Mouse (Mus musculus): ENCODE measurements around the gene Mxd1.

Gene Mxd1

GRCm38 (mm10) chr6:86646143-86646542 is 22.8 kb downstream of the Mxd1 start:
- no peak for DNase-seq (ENCODE audit: low spot score)

- no peak for DNase-seq (ENCODE audit: low spot score)
These were observed 23.4 kb downstream of the Mxd1 start for GRCm38 (mm10) chr6:86645551-86645950.

- DNase-seq (ENCODE audit: low spot score) = no peak
These were observed 24.1 kb downstream of the Mxd1 start for GRCm38 (mm10) chr6:86644775-86645400.

GRCm38 (mm10) chr6:86641716-86642115 is 27.2 kb downstream of the Mxd1 start:
- no peak for DNase-seq (ENCODE audit: low spot score)

GRCm38 (mm10) chr6:86640776-86641175 is 28.2 kb downstream of the Mxd1 start:
- DNase-seq (ENCODE audit: low spot score) = no peak

GRCm38 (mm10) chr6:86640161-86640560 is 28.8 kb downstream of the Mxd1 start:
- DNase-seq (ENCODE audit: low spot score) = no peak

- DNase-seq (ENCODE audit: low spot score) = no peak
These were observed 29.5 kb downstream of the Mxd1 start for GRCm38 (mm10) chr6:86639180-86640160.

- DNase-seq (ENCODE audit: low spot score) = peak; percentile 32
These were observed 30.5 kb downstream of the Mxd1 start for GRCm38 (mm10) chr6:86638434-86638833.

GRCm38 (mm10) chr6:86637860-86638259 is 31.1 kb downstream of the Mxd1 start:
- DNase-seq (ENCODE audit: low spot score) = no peak

GRCm38 (mm10) chr6:86637171-86637835 is 31.7 kb downstream of the Mxd1 start:
- no peak for DNase-seq (ENCODE audit: low spot score)

GRCm38 (mm10) chr6:86636495-86636894 is 32.5 kb downstream of the Mxd1 start:
- no peak for DNase-seq (ENCODE audit: low spot score)

GRCm38 (mm10) chr6:86630141-86630540 is 38.8 kb downstream of the Mxd1 start:
- no peak for DNase-seq (ENCODE audit: low spot score)

GRCm38 (mm10) chr6:86627946-86628345 is 41.0 kb downstream of the Mxd1 start, which contains the start of gene Asprv1:
TSS of gene Asprv1 (plus strand) at chr6:86628164.
- no peak for DNase-seq (ENCODE audit: low spot score)

GRCm38 (mm10) chr6:86624074-86625030 is 44.6 kb downstream of the Mxd1 start:
- DNase-seq (ENCODE audit: low spot score) = no peak

GRCm38 (mm10) chr6:86623201-86623600 is 45.8 kb downstream of the Mxd1 start:
- DNase-seq (ENCODE audit: low spot score) = no peak

- DNase-seq (ENCODE audit: low spot score) = no peak
These were observed 53.7 kb downstream of the Mxd1 start for GRCm38 (mm10) chr6:86615301-86615700.

- no peak for DNase-seq (ENCODE audit: low spot score)
These were observed 58.2 kb downstream of the Mxd1 start for GRCm38 (mm10) chr6:86610714-86611113.

- DNase-seq (ENCODE audit: low spot score) = no peak
These were observed 59.7 kb downstream of the Mxd1 start for GRCm38 (mm10) chr6:86609235-86609634.

- DNase-seq (ENCODE audit: low spot score) = no peak
These were observed 61.5 kb downstream of the Mxd1 start for GRCm38 (mm10) chr6:86607471-86607870.

- DNase-seq (ENCODE audit: low spot score) = no peak
These were observed 62.7 kb downstream of the Mxd1 start for GRCm38 (mm10) chr6:86606289-86606688.

- no peak for DNase-seq (ENCODE audit: low spot score)
These were observed 63.7 kb downstream of the Mxd1 start for GRCm38 (mm10) chr6:86605260-86605659.

Data from embryo, embryonic 10 days (tissue).